Mouse (Mus musculus) cerebellum, postnatal 10 days (tissue): ENCODE measurements around the gene Tbl1xr1.

Source experiments
- DNase-seq, 2 experiments: peaks; one replicate each; pipeline ENCODE4 v3.0.0; 2021; ENCODE audit warnings: mixed read lengths in 2 of 2

Tbl1xr1 gene

DNA sequence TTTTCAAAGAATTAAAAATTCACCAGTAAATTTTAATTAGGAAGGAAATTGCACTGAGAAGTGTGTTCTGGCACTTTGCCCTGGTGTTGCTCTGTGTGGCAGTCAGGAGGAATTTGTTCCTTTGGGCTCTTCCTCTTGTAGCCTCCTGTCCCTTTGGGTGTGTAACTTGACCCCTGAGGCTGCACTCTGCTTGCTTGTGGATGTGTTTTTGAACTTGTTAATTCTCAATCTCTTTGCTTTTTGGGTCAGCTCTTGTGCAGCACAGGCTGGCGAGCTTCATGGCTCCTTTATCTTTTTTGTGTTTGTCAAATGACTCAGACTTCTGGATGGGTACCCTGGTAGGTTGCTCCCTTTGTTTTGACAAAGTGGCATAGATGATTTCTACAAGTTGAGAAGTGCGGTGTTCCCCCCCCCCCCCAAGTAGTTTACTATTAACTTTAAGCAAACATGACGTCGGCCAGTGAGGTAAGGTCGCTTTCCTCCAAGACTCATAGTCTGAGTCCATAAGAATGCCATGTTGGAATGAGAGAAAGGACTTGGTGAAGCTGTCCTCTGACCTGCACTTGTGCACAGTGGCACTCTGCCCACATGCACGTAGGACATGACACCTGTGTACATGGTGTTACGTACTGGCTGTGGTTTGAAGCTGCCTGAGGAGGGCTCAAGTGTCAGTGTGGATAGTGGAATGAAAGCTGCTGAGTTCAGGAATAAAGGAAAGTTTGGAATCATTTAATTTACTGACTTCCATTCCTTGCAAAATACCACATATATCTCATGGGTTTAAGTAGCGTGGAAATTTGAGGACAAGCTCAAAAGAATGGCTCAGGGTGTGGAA is 14.2 kb downstream of the Tbl1xr1 start:
- DNase-seq = peak; percentile 32 to 36

DNA sequence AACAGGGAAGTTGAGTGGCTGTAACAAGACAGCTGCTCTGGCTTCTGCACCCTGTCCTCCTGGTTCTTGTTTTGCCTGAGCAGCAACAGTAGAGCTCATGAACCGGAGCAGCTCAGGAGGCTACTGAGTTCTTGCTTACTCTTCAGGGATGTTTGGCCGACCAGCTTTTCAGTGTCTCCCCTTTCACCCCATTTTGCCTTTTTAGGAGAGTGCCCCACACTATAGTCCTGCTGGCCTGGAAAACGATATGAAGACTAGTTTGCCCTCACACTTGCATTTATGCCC is 14.8 kb downstream of the Tbl1xr1 start:
- DNase-seq = no peak

DNA sequence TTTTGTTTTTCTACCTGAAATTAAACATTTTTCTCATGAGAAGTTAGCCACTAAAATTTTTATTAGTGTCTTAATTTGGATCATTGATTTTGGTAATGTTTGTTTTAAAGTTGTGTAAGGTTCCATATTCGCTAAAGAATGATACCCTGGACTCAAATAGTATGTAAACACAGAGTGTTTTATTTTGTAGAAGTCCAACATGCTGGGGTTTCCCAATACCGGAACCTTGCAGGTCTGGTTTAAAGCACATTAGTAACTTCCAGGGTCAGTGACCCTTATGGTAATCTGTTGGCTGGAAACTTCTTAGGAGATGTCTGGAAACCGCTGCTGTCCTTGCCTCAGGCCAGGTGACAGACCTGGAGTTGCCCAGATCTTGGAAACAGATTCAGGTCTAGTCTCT is 15.2 kb downstream of the Tbl1xr1 start:
- no peak for DNase-seq

DNA sequence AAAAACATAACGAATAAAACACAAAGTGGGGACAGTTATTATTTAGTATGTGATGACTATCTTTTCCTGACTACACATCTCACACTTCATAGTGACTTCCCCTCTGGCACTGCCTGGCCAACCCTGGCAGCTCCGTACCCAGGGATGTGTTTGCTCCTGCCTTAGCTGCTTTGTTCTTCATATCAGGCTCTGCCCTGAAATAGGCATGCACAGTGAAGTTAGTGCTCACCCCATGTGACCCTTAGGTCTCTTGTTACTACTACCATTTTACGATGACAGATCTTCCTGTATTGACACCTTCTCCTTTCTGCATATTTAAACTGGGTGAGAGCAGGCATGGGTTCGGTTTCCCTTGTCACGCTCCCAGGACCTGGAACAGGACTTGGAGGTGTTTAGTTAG is 16.3 kb downstream of the Tbl1xr1 start:
- no peak for DNase-seq

DNA sequence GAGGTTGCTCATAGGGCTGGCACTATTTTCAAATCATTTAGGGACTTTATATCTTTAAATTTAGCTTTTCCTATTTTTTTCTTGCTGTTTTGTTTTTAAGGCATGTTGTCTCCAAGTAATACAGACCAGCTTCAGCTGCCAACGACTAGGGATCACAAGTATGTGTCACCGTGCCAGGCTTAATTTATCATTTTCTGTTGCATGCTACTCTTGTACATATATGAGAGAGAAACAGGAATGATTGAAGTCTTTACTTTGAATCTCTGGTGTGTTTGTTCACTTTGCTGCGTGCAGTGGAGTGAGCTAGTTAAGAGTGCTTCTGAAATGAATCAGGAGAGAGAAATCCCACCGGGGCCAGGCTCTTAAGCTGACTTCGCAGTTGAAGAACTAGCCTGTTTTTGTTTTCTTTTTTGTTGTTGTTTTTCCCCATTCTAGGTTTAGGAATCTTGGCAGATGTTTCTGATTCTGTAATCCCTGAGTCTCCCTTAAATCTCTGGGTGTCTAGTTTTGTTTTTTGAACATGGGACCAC is 27.6 kb downstream of the Tbl1xr1 start:
- DNase-seq = no peak

DNA sequence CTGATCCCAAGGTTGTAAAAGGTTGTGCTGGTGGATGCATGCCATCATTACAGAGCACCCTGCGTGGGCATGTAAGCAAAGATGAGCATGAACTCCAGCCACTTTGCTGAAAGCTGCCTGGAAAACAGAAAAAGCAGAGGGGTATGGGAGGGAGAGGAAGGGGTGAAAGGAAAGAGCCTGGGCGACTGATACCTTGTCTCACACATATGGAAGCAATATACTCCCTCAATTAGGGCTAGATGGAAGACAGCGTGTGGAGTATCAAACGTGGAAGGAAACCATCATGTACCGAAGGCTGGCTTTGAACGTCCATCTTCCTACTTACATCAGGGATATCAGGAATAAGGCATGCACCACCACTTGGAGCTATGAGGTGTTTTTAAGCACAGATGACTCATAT is 29.0 kb downstream of the Tbl1xr1 start:
- DNase-seq = no peak

DNA sequence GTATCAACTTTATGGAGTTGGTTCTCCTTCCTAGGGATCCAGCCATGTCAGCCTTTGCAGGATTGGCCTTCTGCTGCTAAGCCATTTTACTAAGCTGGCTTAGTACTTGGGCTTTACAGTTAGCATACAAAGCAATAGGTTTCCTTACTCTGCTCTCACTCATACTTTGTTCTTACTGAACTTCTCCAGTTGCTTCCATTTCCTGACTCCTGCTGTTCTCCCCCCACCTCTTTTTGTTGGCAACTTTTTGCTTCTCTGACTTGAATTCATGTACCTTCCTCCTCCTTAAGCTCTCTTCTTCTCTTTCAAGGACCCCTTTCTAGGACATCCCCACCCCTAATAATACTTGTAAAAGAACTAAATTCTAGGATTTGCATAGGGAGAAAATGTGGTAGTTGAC is 31.6 kb downstream of the Tbl1xr1 start:
- no peak for DNase-seq

DNA sequence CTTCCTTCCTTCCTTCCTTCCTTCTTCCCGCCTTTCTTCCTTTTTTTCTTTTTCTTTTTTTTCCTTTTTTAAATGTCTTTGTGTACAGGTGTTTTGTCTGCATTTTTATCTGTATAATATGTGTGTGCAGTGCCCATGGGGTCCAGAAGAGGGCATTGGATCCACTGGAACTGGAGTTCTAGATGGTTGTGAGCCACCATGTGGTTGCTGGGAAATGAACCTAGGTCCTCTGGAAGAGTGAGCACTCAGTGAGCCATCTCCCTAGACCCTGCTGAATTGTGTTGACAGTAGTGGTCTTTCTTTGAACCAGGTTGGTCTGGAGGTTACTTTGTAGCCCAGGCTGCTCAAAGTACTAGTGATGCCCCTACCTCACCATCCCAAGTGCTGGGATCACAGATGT is 33.2 kb downstream of the Tbl1xr1 start:
- DNase-seq = no peak

DNA sequence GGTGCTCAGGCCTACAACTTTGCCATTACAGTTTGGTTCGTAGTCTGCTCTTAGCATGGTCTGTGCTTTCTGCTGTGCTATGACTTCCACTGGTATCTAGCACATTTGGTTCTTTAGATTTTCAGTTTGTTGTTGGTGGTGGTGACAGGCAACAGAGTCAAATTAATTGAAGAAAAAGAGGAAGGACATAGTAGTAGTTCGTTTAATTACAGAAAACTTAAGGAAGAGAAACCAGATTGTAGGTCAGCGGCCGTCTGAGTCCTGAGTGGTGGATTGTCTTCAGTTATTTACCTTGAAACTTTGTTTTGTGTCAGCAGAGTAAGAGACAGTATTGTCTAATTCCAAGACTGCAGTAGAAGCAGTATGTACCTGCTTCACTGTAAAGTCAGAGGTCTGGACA is 37.3 kb downstream of the Tbl1xr1 start:
- no peak for DNase-seq

DNA sequence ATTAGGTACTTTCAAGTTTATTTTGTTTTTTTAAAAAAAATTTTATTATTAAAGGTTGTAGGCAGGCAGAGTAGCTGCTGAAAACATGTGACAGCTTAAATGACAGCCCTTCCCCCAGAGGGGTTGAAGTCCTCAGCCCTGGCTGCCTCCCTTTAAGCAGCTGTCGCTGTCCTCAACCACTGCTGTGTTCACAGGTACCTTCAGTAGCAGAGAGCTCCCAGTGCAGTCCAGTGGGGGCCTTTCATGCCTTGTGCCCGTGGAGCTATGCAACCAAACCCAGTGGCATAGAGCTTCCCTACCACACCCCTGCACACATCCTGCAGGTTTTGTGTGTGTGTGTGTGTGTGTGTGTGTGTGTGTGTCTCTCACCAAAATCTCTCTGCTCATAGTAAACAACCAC is 38.8 kb downstream of the Tbl1xr1 start:
- DNase-seq = peak in 1 of 2 experiments; percentile 16

DNA sequence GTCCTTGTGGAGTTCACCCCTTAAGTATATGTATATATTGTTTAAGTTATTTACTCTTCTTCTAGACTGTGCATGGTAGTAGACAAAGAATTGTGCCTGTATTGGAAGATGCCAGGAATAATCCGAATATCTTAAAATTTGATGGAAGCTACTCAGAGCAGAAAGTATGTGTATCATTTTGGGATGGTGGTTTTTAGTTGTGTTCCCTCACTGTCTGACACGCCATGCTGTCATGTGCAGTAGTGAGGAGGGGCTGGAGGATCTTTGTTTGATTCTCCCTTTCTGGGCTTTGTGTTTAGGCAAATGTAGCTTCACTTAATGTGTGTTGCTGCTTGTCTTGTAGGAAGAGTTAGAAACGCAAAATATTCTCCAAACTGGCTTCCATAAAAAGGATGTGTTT is 39.2 kb downstream of the Tbl1xr1 start:
- no peak for DNase-seq

DNA sequence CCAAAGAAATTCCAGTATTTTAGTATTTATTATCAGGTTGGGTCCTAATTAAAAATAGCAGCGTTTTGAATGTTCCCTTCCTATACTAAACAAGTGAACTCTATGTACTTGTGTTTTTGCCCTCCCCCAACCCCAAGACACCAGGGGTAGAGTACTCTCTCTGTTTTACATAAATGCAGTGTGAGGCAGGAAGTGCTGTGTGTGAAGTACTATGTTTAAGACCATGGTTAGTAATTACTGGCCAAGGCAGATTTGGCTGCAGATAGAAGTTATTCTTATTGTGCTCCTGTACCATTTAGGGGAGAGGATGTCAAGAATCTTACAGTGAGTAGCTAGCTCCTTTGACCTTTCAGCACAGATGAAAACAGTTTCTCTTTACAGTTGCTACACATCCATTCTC is 39.7 kb downstream of the Tbl1xr1 start:
- DNase-seq = no peak

DNA sequence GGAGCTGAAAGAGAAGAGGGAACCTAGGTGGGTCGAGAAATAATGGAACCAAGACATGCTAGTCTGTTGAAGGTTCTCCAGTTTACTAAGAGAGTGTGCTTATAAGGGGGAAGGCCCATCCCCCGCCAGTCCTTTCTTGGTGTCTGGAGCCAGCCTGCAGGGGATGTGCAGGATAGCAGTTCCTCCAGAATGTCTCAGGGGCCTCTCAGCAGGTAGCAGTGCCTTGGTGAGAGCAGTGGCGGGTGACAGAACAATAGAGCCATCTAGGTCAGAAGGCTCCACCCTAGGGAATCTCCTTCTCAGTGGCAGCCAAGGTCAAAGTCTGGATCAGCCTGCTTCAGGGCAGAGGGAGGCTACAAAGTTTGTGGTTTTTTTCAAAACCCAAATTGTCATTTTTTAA is 45.3 kb downstream of the Tbl1xr1 start:
- DNase-seq = peak; percentile 27 to 42

DNA sequence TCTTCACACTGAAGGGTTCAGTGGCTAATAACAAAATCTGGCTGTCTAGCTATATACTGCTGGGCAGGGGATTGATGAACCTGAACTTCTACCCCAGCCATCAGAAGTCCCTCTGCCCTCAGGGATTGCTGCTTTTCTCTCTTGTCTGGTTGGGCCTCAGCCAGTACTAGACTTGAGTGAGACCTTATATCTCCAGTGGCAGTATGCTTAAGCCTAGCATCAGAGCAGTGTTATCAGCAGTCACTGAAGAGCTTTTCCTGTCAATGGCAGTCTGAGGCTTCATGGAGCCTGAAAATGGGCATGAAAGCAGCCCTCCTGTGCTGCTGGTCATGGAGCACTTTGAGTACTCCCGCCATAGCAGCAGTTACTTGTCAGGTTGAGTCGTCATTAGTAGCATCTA is 46.7 kb downstream of the Tbl1xr1 start:
- no peak for DNase-seq

DNA sequence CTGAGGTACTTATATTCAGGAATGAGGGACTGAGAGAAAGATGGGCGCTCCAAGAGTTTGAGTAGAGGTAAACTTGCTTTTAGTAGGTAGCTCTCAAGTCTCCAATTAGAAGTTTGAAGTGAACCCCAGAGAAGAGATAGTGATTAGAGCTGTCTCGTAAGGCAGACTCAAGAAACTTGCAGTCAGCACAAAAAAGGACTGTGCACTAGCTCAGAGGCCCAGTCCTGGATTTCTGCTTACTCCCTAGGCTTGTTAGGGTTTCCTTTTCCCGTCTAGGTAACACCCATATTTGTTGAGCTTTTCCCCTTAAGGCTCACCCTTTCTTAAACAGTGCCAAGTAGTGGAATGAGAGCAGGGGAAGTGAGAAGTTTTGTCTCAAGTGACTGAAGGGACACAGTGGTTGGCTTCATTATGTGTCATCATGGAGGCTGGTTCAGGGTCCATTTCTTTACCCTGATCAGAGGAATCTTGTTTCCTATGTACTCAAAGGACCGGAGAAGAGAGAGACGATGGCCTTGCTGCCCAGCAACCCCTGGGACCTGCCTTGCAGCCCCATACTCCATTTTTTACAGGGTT is 49.9 kb downstream of the Tbl1xr1 start:
- DNase-seq = no peak

DNA sequence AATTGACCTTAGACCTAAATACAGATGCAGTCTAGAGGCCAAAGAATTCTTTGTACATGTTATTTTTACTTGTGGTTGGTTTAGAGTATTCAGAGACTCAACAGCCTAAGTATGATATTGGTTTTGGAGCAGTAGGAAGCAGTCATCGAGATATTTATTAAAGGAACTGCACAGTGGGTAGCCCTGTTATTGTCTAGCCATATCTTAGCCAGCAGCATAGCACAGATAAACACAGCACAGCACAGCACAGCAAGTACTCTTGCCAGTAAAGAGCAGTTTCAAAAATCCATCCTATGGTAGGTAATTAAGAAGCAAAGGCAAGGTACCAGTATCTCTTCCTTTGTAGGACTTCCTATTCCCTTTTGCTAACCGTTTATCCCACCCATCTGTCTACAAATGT is 54.8 kb downstream of the Tbl1xr1 start:
- DNase-seq = no peak

DNA sequence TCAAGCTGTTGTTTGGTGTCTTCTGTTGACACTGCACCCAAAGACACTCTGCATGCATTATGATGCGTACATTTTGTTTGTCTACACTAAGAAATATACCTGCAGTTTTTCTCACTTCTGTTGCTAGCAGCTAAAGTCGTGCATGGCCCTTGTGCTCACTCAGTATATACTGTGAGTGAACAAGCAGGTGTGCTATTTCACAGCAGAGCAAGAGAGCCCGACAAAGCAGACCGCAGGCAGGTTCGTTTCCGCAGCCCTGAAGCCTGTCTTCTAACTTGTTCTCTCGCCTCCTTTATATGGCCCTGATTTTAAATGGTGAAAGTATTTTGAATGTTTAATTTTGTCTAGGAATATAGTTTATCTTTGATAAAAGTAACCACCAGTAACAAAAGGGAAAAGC is 57.2 kb downstream of the Tbl1xr1 start:
- DNase-seq = no peak

DNA sequence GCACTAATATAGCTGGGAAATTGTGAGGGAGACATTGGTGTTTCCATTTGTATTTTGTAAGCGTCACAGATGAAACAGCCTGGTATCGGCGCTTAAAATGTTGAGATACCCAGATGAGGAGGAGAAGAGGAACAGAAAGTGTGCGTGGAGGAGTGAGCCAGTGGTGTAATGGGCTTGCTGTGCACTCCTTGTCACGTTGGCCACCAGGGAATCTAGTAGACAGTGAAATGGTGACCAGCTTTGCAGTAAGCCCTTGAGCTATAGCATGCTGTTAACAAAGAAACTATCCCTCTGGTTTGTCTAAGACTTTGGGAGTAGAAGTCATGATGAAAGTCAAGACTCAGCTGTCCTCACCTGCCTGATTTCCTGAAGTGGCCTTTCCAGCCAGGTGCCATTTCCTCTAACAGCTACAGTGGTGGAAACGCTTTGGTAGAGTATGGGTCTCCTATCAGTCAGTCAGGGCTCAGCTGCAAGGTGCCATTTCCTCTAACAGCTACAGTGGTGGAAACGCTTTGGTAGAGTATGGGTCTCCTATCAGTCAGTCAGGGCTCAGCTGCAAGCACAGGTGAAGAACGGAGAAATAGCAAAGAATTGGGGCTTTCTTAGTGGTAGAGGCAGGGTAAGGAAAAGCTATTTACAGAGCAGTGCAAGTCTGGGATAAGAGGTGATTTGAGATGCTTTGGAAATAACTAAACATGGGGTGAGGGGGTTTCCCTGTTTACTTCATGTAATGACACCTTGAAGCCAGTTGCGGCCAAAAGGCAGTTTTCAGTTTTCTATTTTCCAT is 61.5 kb downstream of the Tbl1xr1 start:
- DNase-seq = no peak

DNA sequence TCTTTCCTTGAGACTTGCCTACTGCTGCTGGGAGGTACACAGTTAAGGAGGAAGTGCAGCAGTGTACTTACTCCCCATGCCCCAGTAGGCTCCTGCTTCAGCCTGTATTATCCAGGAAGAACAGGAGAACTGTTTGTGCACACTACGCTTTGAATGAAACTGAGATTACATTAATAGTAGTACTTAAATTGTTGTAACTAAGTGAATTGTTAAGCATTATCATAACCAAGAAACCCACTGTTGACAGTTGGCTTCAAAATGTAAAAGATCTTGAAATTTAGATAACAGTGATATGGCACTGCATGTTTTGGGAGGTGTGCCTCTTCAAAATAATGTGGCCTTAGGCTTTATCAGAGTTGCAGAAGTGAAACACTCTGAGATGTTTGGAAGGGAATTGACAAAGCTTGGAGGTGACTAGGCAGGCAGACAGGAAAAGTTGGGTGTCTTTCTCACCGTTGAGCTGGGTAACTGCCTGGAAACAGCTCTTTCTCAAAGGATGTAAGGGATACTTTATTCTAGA is 62.2 kb downstream of the Tbl1xr1 start:
- no peak for DNase-seq

DNA sequence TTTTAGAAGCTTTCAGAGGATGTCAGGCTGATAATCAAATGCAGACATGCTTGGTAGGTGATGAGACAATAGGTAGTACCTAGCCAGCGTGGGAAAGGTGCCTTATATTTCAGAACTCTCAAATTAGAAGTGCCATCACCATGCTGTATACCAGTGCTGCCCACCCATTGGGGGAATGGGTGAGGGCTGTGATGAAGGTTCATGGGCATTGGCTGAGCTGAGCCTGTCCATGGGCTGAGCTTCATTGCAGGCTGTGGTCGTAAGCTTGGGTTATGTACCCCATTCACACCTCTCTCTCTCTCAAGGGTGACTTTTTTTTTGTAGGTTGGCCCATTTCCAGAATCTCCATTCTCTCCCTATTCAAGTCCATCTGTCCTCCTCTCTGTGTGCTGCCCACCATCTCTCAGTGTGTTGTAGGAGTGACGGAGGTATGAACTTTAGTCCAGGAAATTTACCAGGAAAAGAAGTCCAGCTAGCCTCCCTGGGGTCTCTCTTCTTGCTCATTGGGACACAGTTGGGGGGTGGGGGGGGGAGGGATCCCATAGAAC is 63.7 kb downstream of the Tbl1xr1 start:
- peak; percentile 29 to 53 for DNase-seq

DNA sequence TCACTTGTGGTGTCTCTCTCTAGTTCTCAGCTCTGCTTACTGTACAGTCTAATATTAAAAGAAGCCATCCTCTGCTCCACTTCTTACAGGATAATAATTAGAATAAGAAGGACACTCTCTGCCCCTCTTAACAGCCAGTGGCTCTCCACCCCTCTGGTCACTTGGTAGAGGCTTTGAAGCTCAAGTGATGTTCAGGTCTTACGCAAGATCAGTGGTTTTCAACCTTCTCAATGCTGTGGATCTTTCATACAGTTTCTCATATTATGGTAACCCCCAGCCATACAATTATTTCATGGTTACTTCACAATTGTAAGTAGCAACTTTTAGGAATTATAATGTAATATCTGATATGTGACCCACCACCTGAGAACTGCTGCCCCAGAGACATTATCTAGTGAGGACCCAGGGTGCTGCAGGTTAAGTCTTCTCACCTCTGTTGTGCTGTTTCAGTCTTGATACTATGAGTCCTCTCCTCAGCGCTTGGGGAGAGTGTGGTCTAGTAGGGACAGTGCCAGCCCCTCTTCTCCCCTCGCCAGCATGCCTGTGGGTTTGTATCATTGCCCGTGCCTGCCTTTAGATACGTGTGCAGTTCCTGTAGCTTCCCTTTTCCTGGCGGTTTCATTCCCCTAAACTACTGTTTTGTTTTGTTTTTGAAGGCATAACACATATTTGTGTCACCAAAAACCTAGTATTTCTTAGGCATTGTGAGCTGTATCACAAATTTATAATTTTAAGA is 65.7 kb downstream of the Tbl1xr1 start:
- DNase-seq = peak; percentile 30 to 39

DNA sequence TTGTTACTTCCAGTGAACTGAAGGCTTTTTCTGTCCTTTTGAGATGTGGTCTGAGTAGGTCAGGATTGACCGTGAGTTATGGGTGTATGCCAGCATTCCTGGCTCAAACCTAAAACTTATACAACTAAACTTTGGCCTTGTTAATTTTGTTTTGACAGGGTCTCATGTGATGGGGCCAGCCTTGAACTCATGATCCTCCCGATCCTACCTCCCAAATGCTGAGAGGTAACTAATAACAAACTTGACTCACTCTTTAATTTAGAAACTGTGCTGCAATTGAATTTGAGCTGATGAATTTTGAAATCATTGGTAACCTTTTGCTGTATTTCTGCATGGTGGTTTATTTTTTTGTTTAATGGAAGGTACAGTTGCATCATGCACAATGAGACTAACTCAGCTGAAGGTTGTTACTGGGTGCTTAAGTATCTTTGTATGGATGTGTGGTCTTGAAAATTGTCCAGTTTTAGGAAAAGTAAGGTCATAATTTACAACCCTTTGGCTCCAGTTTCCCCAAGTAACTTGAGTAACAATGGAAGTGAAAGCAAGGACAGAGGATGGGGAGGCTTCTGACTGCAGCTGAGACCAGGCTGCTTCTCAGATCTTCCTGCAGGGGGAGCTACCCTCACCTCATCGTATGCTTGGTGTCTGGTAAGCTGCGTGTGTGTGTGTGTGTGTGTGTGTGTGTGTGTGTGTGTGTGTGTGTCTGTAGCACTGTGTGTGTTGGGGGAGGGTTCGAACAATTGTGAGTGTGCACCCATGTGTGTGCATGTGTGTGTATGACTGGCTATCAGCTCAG is 66.6 kb downstream of the Tbl1xr1 start:
- DNase-seq = peak; percentile 40 to 51
